Mouse (Mus musculus) CH12.LX (cell line): ENCODE data around the gene Eif4e.

Experiments
- CTCF ChIP-seq, 2 experiments: IDR thresholded peaks in 1 of 2; conservative IDR thresholded peaks in 1 of 2; 2 replicates each; pipeline ENCODE4 v1.5.1; 2011 to 2012; ENCODE audit warnings: low read depth in 2 of 2, low read length in 2 of 2, improper control_type of control experiment in 1 of 2, inconsistent platforms in 1 of 2, mild to moderate bottlenecking in 1 of 2, moderate library complexity in 1 of 2
- ELF1 ChIP-seq: IDR thresholded peaks from 2 replicates; pipeline ENCODE4 v1.6.1; 2014; ENCODE audit warnings: low read depth, mild to moderate bottlenecking, inconsistent platforms, low read length, improper control_type of control experiment
- EP300 ChIP-seq: IDR thresholded peaks from 2 replicates; pipeline ENCODE4 v1.6.1; 2011; ENCODE audit warnings: low read length, improper control_type of control experiment
- MAX ChIP-seq: IDR thresholded peaks from 2 replicates; pipeline ENCODE4 v1.6.1; 2011; ENCODE audit warnings: low read length, improper control_type of control experiment
- POLR2AphosphoS2 ChIP-seq: IDR thresholded peaks from 2 replicates; pipeline ENCODE4 v1.6.1; 2011; ENCODE audit warnings: low read depth, low read length, improper control_type of control experiment
- USF2 ChIP-seq: conservative IDR thresholded peaks from 2 replicates; pipeline ENCODE4 v1.6.1; 2011; ENCODE audit warnings: low read depth, low read length, improper control_type of control experiment
- ZKSCAN1 ChIP-seq: IDR thresholded peaks from 2 replicates; pipeline ENCODE4 v1.6.1; 2012; ENCODE audit warnings: low read depth, inconsistent platforms, low read length, improper control_type of control experiment, borderline replicate concordance

DNA sequence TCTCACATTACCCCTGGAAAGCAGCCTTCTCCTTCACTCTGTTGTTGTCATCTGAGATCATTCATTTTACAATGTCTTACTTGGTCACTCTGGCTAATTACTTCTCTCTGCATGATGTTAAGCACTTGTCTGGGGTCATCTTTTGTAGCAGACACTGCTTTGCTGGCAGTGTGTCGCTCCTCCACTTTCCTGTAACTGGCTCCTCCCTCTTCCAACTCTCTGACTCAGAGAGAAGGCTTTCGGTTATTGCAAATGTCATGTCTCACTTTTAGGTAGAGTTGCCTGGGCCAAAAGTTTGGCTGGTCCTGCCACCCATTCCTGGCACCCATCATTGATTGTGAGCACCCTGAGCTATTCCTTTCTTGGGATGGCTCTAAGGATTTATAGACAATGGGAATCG lies 11.2 kb upstream of the Eif4e start:
- TF ChIP-seq USF2 (no peak), ZKSCAN1 (no peak), MAX (no peak), EP300 (no peak), CTCF (conservative IDR thresholded peaks at IDR 0.05 in 1 of 2, IDR thresholded peaks at IDR 0.05 in 1 of 2; ENCODE audit: low read depth in 2 of 2, low read length in 2 of 2) (no peak), POLR2AphosphoS2 (no peak), ELF1 (no peak)
